Mouse (Mus musculus) CH12.LX (cell line): ENCODE results near the gene Aqp6. TPM values are rescaled to one million over a fixed set of nuclear protein-coding genes. Genes with fewer than 3 reads are reported as not detected.

Source experiments
- DNase-seq: peaks from one replicate; pipeline ENCODE4 v3.0.0-alpha.2; 2013; ENCODE audit errors: extremely low read depth
- H3K27ac ChIP-seq: 2 replicates; pipeline ENCODE4 v1.5.1; 2012; ENCODE audit warnings: low read depth, mild to moderate bottlenecking, control low read depth, moderate library complexity; ENCODE audit not compliant: insufficient read depth
- H3K27me3 ChIP-seq: replicated peaks from 2 replicates; pipeline ENCODE3; 2012; ENCODE audit warnings: inconsistent platforms
- H3K36me3 ChIP-seq, 2 experiments: replicated peaks in 1 of 2; 2 replicates each; pipeline versions ENCODE3 to v1.6.1; 2012; ENCODE audit warnings: inconsistent platforms in 1 of 2, low read length in 1 of 2, mild to moderate bottlenecking in 1 of 2, mixed read lengths in 1 of 2, moderate library complexity in 1 of 2; ENCODE audit not compliant: control insufficient read depth in 1 of 2, insufficient read depth in 1 of 2
- H3K4me1 ChIP-seq, 2 experiments: 2 replicates each; pipeline ENCODE4 v1.6.1; 2012; ENCODE audit warnings: inconsistent platforms in 1 of 2, moderate library complexity in 1 of 2; ENCODE audit not compliant: insufficient read depth in 2 of 2, control insufficient read depth in 1 of 2
- H3K4me2 ChIP-seq: 2 replicates; pipeline ENCODE4 v1.6.1; 2012; ENCODE audit warnings: low read depth, mild to moderate bottlenecking, control low read depth; ENCODE audit not compliant: poor library complexity, insufficient read depth, severe bottlenecking
- H3K4me3 ChIP-seq, 3 experiments: fragments of 150-350 bp in 1 of 3; sonication (generic) in 1 of 3; replicated peaks in 1 of 3; 2 replicates each; pipeline versions ENCODE3 to v1.5.1; 2011 to 2012; ENCODE audit warnings: low read depth in 2 of 3, low read length in 2 of 3, mild to moderate bottlenecking in 2 of 3, moderate library complexity in 2 of 3, control low read depth in 1 of 3, improper control_type of control experiment in 1 of 3, inconsistent platforms in 1 of 3, mixed read lengths in 1 of 3; ENCODE audit not compliant: poor library complexity in 1 of 3
- H3K79me2 ChIP-seq: replicated peaks from 2 replicates; pipeline ENCODE4 v1.6.1; 2012; ENCODE audit warnings: mild to moderate bottlenecking, moderate library complexity; ENCODE audit not compliant: control insufficient read depth, poor library complexity, insufficient read depth, severe bottlenecking; ENCODE audit errors: extremely low read depth
- H3K9ac ChIP-seq: 2 replicates; pipeline ENCODE4 v1.6.1; 2012; ENCODE audit warnings: low read depth, mild to moderate bottlenecking, control low read depth, moderate library complexity; ENCODE audit not compliant: insufficient read depth
- H3K9me3 ChIP-seq: replicated peaks from 2 replicates; pipeline ENCODE3; 2012; ENCODE audit warnings: low read length, inconsistent platforms, mixed read lengths
- BHLHE40 ChIP-seq: IDR thresholded peaks from 2 replicates; pipeline ENCODE4 v1.6.1; 2011; ENCODE audit warnings: mild to moderate bottlenecking, low read depth, low read length, improper control_type of control experiment
- CHD1 ChIP-seq: IDR thresholded peaks from 2 replicates; pipeline ENCODE4 v1.6.1; 2012; ENCODE audit warnings: low read depth, low read length, improper control_type of control experiment, inconsistent platforms
- CHD2 ChIP-seq: IDR thresholded peaks from 2 replicates; pipeline ENCODE4 v1.6.1; 2011; ENCODE audit warnings: low read length, improper control_type of control experiment
- EP300 ChIP-seq: IDR thresholded peaks from 2 replicates; pipeline ENCODE4 v1.6.1; 2011; ENCODE audit warnings: low read length, improper control_type of control experiment
- GABPA ChIP-seq: IDR thresholded peaks from 2 replicates; pipeline ENCODE4 v1.6.1; 2012; ENCODE audit warnings: low read depth, low read length, improper control_type of control experiment, inconsistent platforms; ENCODE audit not compliant: insufficient replicate concordance
- IRF4 ChIP-seq: IDR thresholded peaks from 2 replicates; pipeline ENCODE4 v1.6.1; 2014; ENCODE audit warnings: low read depth, mild to moderate bottlenecking, inconsistent platforms, low read length, improper control_type of control experiment
- KAT2A ChIP-seq: IDR thresholded peaks from 2 replicates; pipeline ENCODE4 v1.6.1; 2012; ENCODE audit warnings: low read length, improper control_type of control experiment, inconsistent platforms; ENCODE audit not compliant: insufficient replicate concordance
- MAZ ChIP-seq: IDR thresholded peaks from 2 replicates; pipeline ENCODE4 v1.6.1; 2012; ENCODE audit warnings: low read depth, mild to moderate bottlenecking, inconsistent platforms, low read length, improper control_type of control experiment, moderate library complexity
- MEF2A ChIP-seq: IDR thresholded peaks from 2 replicates; pipeline ENCODE4 v1.6.1; 2014; ENCODE audit warnings: low read depth, mild to moderate bottlenecking, inconsistent platforms, low read length, improper control_type of control experiment, borderline replicate concordance
- MYC ChIP-seq: IDR thresholded peaks from 2 replicates; pipeline ENCODE4 v1.6.1; 2011; ENCODE audit warnings: low read depth, mild to moderate bottlenecking, improper control_type of control experiment, low read length
- NRF1 ChIP-seq: IDR thresholded peaks from 2 replicates; pipeline ENCODE4 v1.6.1; 2014; ENCODE audit warnings: low read depth, mild to moderate bottlenecking, inconsistent platforms, low read length, improper control_type of control experiment, moderate library complexity
- POLR2AphosphoS2 ChIP-seq: IDR thresholded peaks from 2 replicates; pipeline ENCODE4 v1.6.1; 2011; ENCODE audit warnings: low read depth, low read length, improper control_type of control experiment
- SIN3A ChIP-seq: IDR thresholded peaks from 2 replicates; pipeline ENCODE4 v1.6.1; 2012; ENCODE audit warnings: low read length, improper control_type of control experiment, inconsistent platforms
- TCF12 ChIP-seq: IDR thresholded peaks from 2 replicates; pipeline ENCODE4 v1.6.1; 2014; ENCODE audit warnings: low read depth, mild to moderate bottlenecking, inconsistent platforms, low read length, improper control_type of control experiment
- UBTF ChIP-seq: IDR thresholded peaks from 2 replicates; pipeline ENCODE4 v1.6.1; 2012; ENCODE audit warnings: low read depth, mild to moderate bottlenecking, inconsistent platforms, low read length, improper control_type of control experiment, moderate library complexity
- USF2 ChIP-seq: conservative IDR thresholded peaks from 2 replicates; pipeline ENCODE4 v1.6.1; 2011; ENCODE audit warnings: low read depth, low read length, improper control_type of control experiment
- ZKSCAN1 ChIP-seq: IDR thresholded peaks from 2 replicates; pipeline ENCODE4 v1.6.1; 2012; ENCODE audit warnings: low read depth, inconsistent platforms, low read length, improper control_type of control experiment, borderline replicate concordance
- dilution Hi-C: fragments of 300-500 bp; cut with MboI; formaldehyde crosslinking; loops from 2 replicates; pipeline ENCODE4 v1.14.3; 2020; ENCODE audit warnings: low sequenced_read_pairs; ENCODE audit not compliant: extremely low pct_unique_long_range_greater_than_20kb, extremely low pct_ligation_motif_present
- in situ Hi-C: fragments of 300-500 bp; cut with MboI; formaldehyde crosslinking; loops from 3 replicates; pipeline ENCODE4 v1.14.3; 2019; ENCODE audit warnings: low sequenced_read_pairs, low pct_ligation_motif_present, low pct_unique_long_range_greater_than_20kb, mixed read lengths
- polyA plus RNA-seq: library from polyadenylated mRNA; unstranded; fragments of >175 nt; gene quantifications from 2 replicates; pipeline ENCODE4 v1.2.1, GENCODE M21; 2012; ENCODE audit warnings: low read depth; ENCODE audit not compliant: insufficient read length
- total RNA-seq, 2 experiments: library from RNA; depleted of rRNA; stranded (reverse); fragments of 300-350 nt in 1 of 2; fragments of >200 nt in 1 of 2; gene quantifications; 2 replicates each; pipeline ENCODE4 v1.2.3; 2012 to 2014

Gene Aqp6
- total and polyA plus RNA-seq, 3 experiments: not detected

- DNase-seq: no peak
- dilution Hi-C loops (no loop called here), in situ Hi-C loops (no loop called here)
- H3K9me3 ChIP-seq: peaks cover 9% of the 10 kb centered on the region
- H3K36me3 ChIP-seq: no peaks in the 10 kb centered on the region
- peaks cover 3 to 6% of the 10 kb centered on the region in 2 experiments; a peak in 2 of 4 replicates for H3K4me1 ChIP-seq
- no peaks in the 10 kb centered on the region for H3K79me2 ChIP-seq
- no peak overlapping the region for H3K9ac ChIP-seq
- H3K27me3 ChIP-seq: peaks cover 93% of the 10 kb centered on the region
- H3K4me2 ChIP-seq: peak overlapping the region; percentile 39
- H3K27ac ChIP-seq: no peak overlapping the region
- no peak for TF ChIP-seq POLR2AphosphoS2
- no peak for TF ChIP-seq KAT2A
- TF ChIP-seq USF2: no peak
- TF ChIP-seq CHD1: no peak
- no peak for TF ChIP-seq GABPA
- TF ChIP-seq ZKSCAN1: no peak
- TF ChIP-seq MAZ: no peak
- no peak for TF ChIP-seq BHLHE40
- TF ChIP-seq NRF1: peak; percentile 71
- no peak overlapping the region for H3K4me3 ChIP-seq
Measured at GRCm38 (mm10) chr15:99584407-99585202, 16.6 kb upstream of the Aqp6 start.

- Histone ChIP-seq H3K4me3 (no peak overlapping the region), H3K4me2 (no peak overlapping the region), H3K4me1 (peaks cover 3 to 6% of the 10 kb centered on the region in 2 experiments; a peak in 2 of 4 replicates), H3K79me2 (no peaks in the 10 kb centered on the region), H3K36me3 (no peaks in the 10 kb centered on the region), H3K27me3 (peaks cover 89% of the 10 kb centered on the region), H3K27ac (no peak overlapping the region), H3K9ac (no peak overlapping the region), H3K9me3 (peaks cover 11% of the 10 kb centered on the region)
- DNase-seq: no peak
- dilution Hi-C loops (no loop called here), in situ Hi-C loops (no loop called here)
- no peak for TF ChIP-seq UBTF
- TF ChIP-seq EP300: no peak
- no peak for TF ChIP-seq POLR2AphosphoS2
- no peak for TF ChIP-seq MYC
- no peak for TF ChIP-seq SIN3A
- no peak for TF ChIP-seq TCF12
- no peak for TF ChIP-seq GABPA
- no peak for TF ChIP-seq CHD2
- no peak for TF ChIP-seq IRF4
- TF ChIP-seq MEF2A: no peak
Measured at GRCm38 (mm10) chr15:99585741-99586140, 15.5 kb upstream of the Aqp6 start.
